Mouse (Mus musculus): ENCODE measurements around the gene Actr1b.

Gene Actr1b

GRCm38 (mm10) chr1:36714311-36714710, at the start of gene Actr1b:
Gene Actr1b, minus strand, starts transcription at chr1:36714422.
- CTCF ChIA-PET: no interaction called here

GRCm38 (mm10) chr1:36761568-36761967, 47.3 kb upstream of the Actr1b start, which contains the start of gene Zap70:
Gene Zap70, plus strand, starts transcription at chr1:36761798.
- CTCF ChIA-PET: no interaction called here

GRCm38 (mm10) chr1:36761061-36761460, 46.8 kb upstream of the Actr1b start:
- CTCF ChIA-PET: no interaction called here

GRCm38 (mm10) chr1:36760401-36760800, 46.2 kb upstream of the Actr1b start:
- CTCF ChIA-PET: no interaction called here

GRCm38 (mm10) chr1:36759076-36759475, 44.9 kb upstream of the Actr1b start:
- CTCF ChIA-PET: no interaction called here

- CTCF ChIA-PET: no interaction called here
Measured at GRCm38 (mm10) chr1:36758553-36758952, 44.3 kb upstream of the Actr1b start.

- CTCF ChIA-PET: no interaction called here
Measured at GRCm38 (mm10) chr1:36753932-36754675, 39.9 kb upstream of the Actr1b start.

- CTCF ChIA-PET: no interaction called here
Measured at GRCm38 (mm10) chr1:36746452-36746851, 32.2 kb upstream of the Actr1b start.

- CTCF ChIA-PET: no interaction called here
Measured at GRCm38 (mm10) chr1:36745661-36746060, 31.4 kb upstream of the Actr1b start.

GRCm38 (mm10) chr1:36744268-36744944, 30.2 kb upstream of the Actr1b start:
- CTCF ChIA-PET: no interaction called here

GRCm38 (mm10) chr1:36743046-36743445, 28.8 kb upstream of the Actr1b start:
- CTCF ChIA-PET: no interaction called here

- CTCF ChIA-PET: no interaction called here
Measured at GRCm38 (mm10) chr1:36739231-36739630, 25.0 kb upstream of the Actr1b start.

GRCm38 (mm10) chr1:36737300-36737699, 23.1 kb upstream of the Actr1b start:
- CTCF ChIA-PET: interaction anchor here (0.6 kb wide), 1 partner anchor 512 kb away, joined by 3 read pairs; no protein-coding TSS in a partner anchor

GRCm38 (mm10) chr1:36724057-36724431, 9.8 kb upstream of the Actr1b start:
- CTCF ChIA-PET: no interaction called here

GRCm38 (mm10) chr1:36723146-36724056, 9.2 kb upstream of the Actr1b start:
- CTCF ChIA-PET: no interaction called here

- CTCF ChIA-PET: no interaction called here
Measured at GRCm38 (mm10) chr1:36718786-36719185, 4.6 kb upstream of the Actr1b start.

GRCm38 (mm10) chr1:36711104-36711503, 3.1 kb downstream of the Actr1b start:
- CTCF ChIA-PET: no interaction called here

- CTCF ChIA-PET: no interaction called here
Measured at GRCm38 (mm10) chr1:36709854-36710280, 4.4 kb downstream of the Actr1b start, which contains the start of gene 4933424G06Rik. Gene 4933424G06Rik, plus strand, starts transcription at chr1:36710149.

- CTCF ChIA-PET: no interaction called here
Measured at GRCm38 (mm10) chr1:36709055-36709853, 5.0 kb downstream of the Actr1b start.

- CTCF ChIA-PET: interaction anchor here (1.3 kb wide), 1 partner anchor 17 kb away, joined by 3 read pairs; no protein-coding TSS in a partner anchor
Measured at GRCm38 (mm10) chr1:36708626-36709025, 5.6 kb downstream of the Actr1b start.

GRCm38 (mm10) chr1:36707797-36708196, 6.4 kb downstream of the Actr1b start:
- CTCF ChIA-PET: interaction anchor here (1.3 kb wide), 1 partner anchor 16 kb away, joined by 3 read pairs; no protein-coding TSS in a partner anchor

Measured in spleen, embryonic (tissue).